Mouse (Mus musculus) left cerebral cortex, adult 11 months (tissue): Measurements from ENCODE around the gene Pbx2.

Experiments used
- DNase-seq: peaks from one replicate; pipeline ENCODE4 v3.0.0; 2022; ENCODE audit warnings: low spot score

The Pbx2 gene

DNA sequence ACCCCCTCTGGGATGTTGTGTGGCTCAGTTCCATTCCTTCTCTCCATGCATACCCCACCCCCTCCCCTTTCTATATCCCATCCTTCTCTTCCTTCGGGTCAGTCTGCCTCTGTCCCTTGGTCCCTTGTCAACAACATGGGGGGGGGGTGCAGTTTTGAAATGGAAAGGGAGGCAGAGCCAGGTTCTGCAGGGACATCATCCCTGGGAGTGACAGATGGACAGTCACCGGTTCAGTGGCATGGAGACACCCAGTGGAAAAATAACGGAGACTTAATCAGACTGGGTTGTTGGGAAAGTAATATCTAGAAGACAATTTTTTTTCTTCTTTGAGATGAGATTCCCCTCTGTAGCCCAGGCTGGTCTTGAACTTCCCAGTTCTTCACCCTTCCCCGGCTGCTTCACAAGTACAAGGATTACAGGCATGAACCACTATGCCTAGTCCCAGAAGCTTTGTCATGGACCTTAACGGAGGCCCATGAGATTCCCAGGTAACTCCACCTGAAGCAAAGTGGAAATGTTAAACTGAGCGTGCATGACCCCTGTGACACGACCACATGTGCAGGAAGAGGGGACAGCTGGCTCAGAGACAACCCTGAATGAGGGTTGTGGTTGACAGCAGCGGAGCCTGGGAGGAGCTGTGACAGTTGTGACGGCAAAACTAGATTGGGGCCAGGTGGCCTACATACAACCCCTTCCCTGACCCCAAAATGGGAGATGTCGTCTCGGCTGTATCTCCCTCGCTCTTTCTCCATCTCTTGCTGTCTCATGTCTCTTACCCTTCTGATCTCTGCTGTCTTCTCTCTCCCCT is 38.9 kb downstream of the Pbx2 start:
- DNase-seq: no peak

- DNase-seq: no peak
These were observed 39.8 kb downstream of the Pbx2 start for GRCm38 (mm10) chr17:34630761-34631301.

GRCm38 (mm10) chr17:34631647-34632046 is 40.6 kb downstream of the Pbx2 start:
- no peak for DNase-seq

DNA sequence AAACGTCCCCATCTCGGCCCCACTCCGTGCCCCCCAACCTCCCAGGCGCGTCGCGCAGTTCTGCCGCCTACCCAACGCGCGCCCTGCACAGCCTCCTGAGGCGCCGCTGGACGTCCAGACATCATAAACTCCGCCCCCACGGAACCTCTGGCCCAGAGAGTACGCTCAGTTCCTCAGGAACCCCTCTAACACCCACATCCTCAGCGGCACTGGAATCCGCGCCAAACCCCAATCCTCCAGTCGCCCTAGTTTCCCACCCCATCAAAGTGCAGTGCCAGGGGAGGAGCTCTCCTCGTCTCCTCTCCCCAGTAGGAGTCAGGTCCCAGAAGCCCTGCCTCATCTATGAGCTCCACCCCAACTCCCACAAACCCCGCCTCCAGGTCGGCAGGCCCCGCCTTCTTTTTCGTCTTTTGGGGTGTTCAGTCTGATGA is 41.2 kb downstream of the Pbx2 start:
- DNase-seq: peak; percentile 81

DNA sequence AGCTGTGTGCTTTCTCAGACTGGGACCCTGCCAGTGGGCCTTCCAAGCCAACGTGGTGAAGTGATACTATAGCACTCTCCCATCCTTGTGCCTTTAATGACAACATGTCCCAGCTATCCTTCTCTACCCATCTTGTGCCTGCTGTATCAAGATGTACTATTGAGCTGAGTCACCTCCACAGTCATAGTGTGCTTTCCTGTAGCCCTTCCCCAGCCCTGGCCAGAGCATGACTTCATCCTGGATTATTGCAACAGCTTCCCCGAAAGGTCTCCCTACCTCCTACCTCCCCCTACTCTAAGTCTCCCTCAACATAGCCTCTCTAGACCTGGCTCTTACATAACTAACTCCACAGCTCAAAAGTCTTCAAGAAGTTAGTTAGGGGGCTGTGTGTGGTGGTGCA is 44.6 kb downstream of the Pbx2 start:
- no peak for DNase-seq

DNA sequence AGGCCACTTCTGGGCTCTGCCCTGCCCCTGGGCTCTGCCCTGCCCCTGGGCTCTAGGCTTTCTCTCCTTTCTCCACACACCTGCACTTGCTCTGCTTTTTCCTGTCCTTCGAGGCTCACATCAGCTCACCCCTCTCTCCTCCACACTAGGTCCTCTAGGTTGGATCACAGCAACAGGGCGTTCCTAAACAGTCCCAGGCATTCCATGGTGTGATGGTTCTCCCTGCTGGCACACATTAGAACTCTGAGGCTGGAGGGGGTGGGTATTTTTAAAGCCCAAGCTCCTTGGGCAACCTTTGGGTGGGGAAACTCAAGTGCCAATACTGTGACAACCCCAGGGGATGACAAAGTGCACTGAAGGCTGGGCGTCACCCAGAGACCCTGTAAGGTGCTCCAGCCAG is 46.4 kb downstream of the Pbx2 start:
- no peak for DNase-seq

- DNase-seq: no peak
These were observed 48.6 kb downstream of the Pbx2 start for GRCm38 (mm10) chr17:34639461-34640255.

GRCm38 (mm10) chr17:34640778-34641601 is 49.9 kb downstream of the Pbx2 start:
- DNase-seq: no peak

DNA sequence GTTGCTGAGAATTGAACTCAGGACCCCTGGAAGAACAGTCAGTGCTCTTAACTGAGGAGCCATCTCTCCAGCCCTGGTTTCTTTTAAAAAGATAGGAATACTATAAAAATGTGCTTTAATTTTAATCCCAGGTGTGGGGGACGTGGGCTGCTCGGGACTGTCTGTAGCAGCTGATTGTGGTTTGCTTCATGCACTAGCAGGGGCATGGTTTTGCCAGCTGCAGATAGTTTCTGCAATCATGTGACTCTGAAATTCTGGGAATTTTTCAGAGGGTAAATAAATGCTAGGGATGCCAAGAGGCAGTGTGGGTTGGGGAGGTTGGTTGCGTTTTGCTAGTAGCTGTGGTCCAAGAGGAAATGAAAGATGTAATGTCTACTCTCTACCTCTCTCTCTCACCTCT is 50.9 kb downstream of the Pbx2 start:
- DNase-seq: no peak

DNA sequence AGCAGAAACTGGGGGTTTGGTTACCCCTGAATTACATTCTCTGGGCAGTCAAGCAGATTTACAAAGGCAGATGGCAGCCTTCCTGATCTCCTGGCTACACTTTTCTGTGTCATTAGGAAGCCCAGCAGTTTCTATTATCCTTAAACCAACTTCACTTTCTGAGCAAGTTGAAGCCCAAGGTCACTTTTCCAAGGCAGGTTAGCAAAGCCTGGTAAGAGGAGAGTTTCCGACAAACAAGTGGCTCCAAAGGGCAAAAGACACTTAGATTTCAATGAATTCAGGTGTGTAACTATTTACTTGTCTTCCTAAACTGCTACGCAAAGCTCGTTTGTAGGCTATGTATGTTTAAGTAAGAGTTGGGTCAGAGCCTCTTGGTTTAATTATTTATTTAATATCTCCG is 52.3 kb downstream of the Pbx2 start:
- DNase-seq: no peak

DNA sequence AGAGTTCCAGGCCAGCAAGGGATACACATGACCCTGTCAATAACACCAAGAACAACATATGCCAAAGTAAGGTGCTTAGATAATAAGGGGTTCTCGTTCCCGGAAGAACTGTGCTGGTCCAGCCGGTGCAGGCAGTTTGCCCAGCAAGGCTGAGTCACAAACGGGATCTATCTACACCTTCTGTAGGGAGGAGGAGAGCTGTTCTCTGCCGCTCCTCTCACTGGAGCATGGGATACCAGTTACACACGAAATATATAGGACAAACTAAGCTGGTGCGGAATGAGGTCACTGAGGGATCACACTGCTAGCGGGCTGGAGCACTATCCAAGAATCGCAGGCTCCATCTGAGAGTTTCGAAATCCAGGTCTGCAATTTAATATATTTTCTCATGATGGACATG is 52.9 kb downstream of the Pbx2 start:
- DNase-seq: no peak

- peak; percentile 97 for DNase-seq
These were observed 53.5 kb downstream of the Pbx2 start, which contains the start of gene Fkbpl for GRCm38 (mm10) chr17:34644608-34645007. Fkbpl (plus strand) TSS chr17:34644764.

DNA sequence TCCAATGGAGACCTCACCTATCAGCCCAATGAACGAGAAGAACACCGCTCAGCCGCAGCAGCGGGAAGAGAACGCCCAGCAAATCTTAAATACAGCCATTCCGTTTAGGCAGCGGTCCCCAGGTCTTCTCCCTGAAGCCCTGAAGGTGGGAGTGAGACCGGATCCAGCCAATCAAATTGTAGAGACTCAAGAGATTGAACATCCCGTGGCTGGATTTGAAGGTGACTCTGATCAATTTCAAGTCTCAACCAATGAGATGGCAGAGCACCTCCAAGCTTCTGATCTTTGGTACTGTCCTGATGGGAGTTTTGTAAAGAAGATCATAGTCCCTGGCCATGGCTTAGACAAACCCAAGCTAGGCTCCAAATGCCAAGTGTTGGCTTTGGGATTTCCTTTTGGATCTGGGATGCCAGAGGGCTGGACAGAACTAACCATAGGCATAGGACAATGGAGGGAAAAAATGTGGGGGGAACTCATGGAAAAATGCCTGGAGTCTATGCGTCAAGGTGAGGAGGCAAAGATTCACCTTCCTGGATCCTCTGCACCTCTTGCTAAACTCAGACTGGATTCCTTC is 54.3 kb downstream of the Pbx2 start:
- no peak for DNase-seq

- DNase-seq: no peak
These were observed 54.9 kb downstream of the Pbx2 start for GRCm38 (mm10) chr17:34645831-34646511.
